Mouse (Mus musculus) layer of hippocampus, adult 2 months (tissue): ENCODE data around the gene 4930564D02Rik. TPM values are rescaled to one million over a fixed set of nuclear protein-coding genes. Genes with fewer than 3 reads are reported as not detected.
A peak's percentile ranks its signal among the peaks of the same experiment; 100 is the strongest.

Experiments
- DNase-seq, 2 experiments: peaks; one replicate each; pipeline ENCODE4 v3.0.0; 2022; ENCODE audit warnings: low spot score in 2 of 2
- H3K27ac ChIP-seq: fragments of 200-600 bp; 2 replicates; pipeline ENCODE4 v1.8.1; 2022
- H3K4me3 ChIP-seq: fragments of 200-600 bp; 2 replicates; pipeline ENCODE4 v1.8.1; 2022; ENCODE audit warnings: mild to moderate bottlenecking
- CTCF ChIP-seq: fragments of 200-600 bp; conservative IDR thresholded peaks from 2 replicates; pipeline ENCODE4 v1.8.1; 2022; ENCODE audit warnings: antibody characterized with exemption, mild to moderate bottlenecking, moderate library complexity
- total RNA-seq, 2 experiments: library from RNA; stranded (reverse); gene quantifications; 2 replicates each; pipeline ENCODE4 v1.2.3; 2021

4930564D02Rik gene
- total RNA-seq, 2 experiments from 2014 or later = not detected

- Histone ChIP-seq H3K27ac (no peak overlapping the region), H3K4me3 (no peak overlapping the region)
- TF ChIP-seq CTCF = no peak
- no peak for DNase-seq
These were observed 4.7 kb upstream of the 4930564D02Rik start for GRCm38 (mm10) chr3:105061991-105062390.

GRCm38 (mm10) chr3:105062676-105063075 lies 4.0 kb upstream of the 4930564D02Rik start:
- no peak for TF ChIP-seq CTCF
- Histone ChIP-seq H3K4me3 (no peak overlapping the region), H3K27ac (no peak overlapping the region)
- DNase-seq = no peak

- Histone ChIP-seq H3K27ac (no peak overlapping the region), H3K4me3 (no peak overlapping the region)
- no peak for DNase-seq
- TF ChIP-seq CTCF = no peak
These were observed 3.9 kb downstream of the 4930564D02Rik start for GRCm38 (mm10) chr3:105070553-105070952.

GRCm38 (mm10) chr3:105071251-105071650 lies 4.6 kb downstream of the 4930564D02Rik start:
- H3K27ac ChIP-seq = no peak overlapping the region
- no peak for DNase-seq

GRCm38 (mm10) chr3:105072536-105072935 lies 5.9 kb downstream of the 4930564D02Rik start:
- no peak for DNase-seq
- no peak for TF ChIP-seq CTCF
- no peak overlapping the region for H3K4me3 ChIP-seq

More at GRCm38 (mm10) chr3:105071251-105071650, 4.6 kb downstream of the 4930564D02Rik start:
- TF ChIP-seq CTCF = no peak
- no peak overlapping the region for H3K4me3 ChIP-seq

GRCm38 (mm10) chr3:105075796-105076195 lies 9.2 kb downstream of the 4930564D02Rik start:
- Histone ChIP-seq H3K4me3 (no peak overlapping the region), H3K27ac (no peak overlapping the region)
- TF ChIP-seq CTCF = no peak
- DNase-seq = no peak

More at GRCm38 (mm10) chr3:105072536-105072935, 5.9 kb downstream of the 4930564D02Rik start:
- no peak overlapping the region for H3K27ac ChIP-seq

- peak; percentile 83 to 84 for DNase-seq
- Histone ChIP-seq H3K27ac (0 out of 2 replicates have a peak overlapping the region, but pooled peaks have one; percentile 32), H3K4me3 (no peak overlapping the region)
- TF ChIP-seq CTCF = peak; percentile 93
These were observed 11.7 kb downstream of the 4930564D02Rik start for GRCm38 (mm10) chr3:105078231-105078826.

GRCm38 (mm10) chr3:105087344-105087743 lies 20.7 kb downstream of the 4930564D02Rik start:
- Histone ChIP-seq H3K4me3 (no peak overlapping the region), H3K27ac (no peak overlapping the region)
- DNase-seq = no peak
- no peak for TF ChIP-seq CTCF

- no peak for DNase-seq
- Histone ChIP-seq H3K27ac (no peak overlapping the region), H3K4me3 (no peak overlapping the region)
- TF ChIP-seq CTCF = no peak
These were observed 22.0 kb downstream of the 4930564D02Rik start for GRCm38 (mm10) chr3:105088638-105089037.

GRCm38 (mm10) chr3:105090147-105090546 lies 23.5 kb downstream of the 4930564D02Rik start:
- no peak for TF ChIP-seq CTCF
- DNase-seq = no peak
- Histone ChIP-seq H3K27ac (no peak overlapping the region), H3K4me3 (no peak overlapping the region)

GRCm38 (mm10) chr3:105090981-105091380 lies 24.3 kb downstream of the 4930564D02Rik start:
- peak; percentile 68 to 69 for DNase-seq
- Histone ChIP-seq H3K4me3 (no peak overlapping the region), H3K27ac (no peak overlapping the region)
- TF ChIP-seq CTCF = peak; percentile 84

GRCm38 (mm10) chr3:105092721-105093505 lies 26.3 kb downstream of the 4930564D02Rik start:
- no peak overlapping the region for H3K27ac ChIP-seq
- TF ChIP-seq CTCF = no peak
- DNase-seq = no peak
- no peak overlapping the region for H3K4me3 ChIP-seq

- TF ChIP-seq CTCF = peak; percentile 48
- Histone ChIP-seq H3K27ac (no peak overlapping the region), H3K4me3 (no peak overlapping the region)
- no peak for DNase-seq
These were observed 27.8 kb downstream of the 4930564D02Rik start for GRCm38 (mm10) chr3:105094448-105094847.
